Comparison of ENCODE assay signal across 7 mouse cellular contexts in the genomic region with DNA sequence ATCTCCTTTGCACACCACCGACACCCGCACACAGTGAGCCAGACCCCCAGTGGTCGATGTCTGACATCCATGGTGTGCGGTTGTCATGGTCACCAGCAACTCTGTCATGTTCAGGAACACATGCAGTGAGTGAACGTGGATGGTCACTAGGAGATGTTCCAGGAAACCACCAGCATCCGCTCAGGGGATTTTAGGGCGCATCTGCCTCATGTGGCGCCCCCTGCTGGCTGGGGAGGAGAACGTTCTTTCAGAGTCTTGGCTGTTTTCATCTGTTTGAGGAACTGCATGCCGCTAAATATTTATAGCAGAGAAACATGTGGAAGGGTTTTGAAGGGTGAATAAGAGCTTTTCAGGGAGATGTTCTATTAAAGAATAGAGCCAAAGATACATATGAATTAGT.
DNase-seq lines count a peak whose midpoint lies in the region; ATAC-seq lines count a peak whose summit lies in the region.

No protein-coding gene starts in this region.

- no peaks in the 10 kb centered on the region for H3K9me3 ChIP-seq in intestine, embryonic 14.5 days (ENCODE audit: control insufficient read depth, low read length)
- no peaks in the 10 kb centered on the region for H3K9me3 ChIP-seq in intestine, embryonic 15.5 days

- no peak for ATAC-seq in intestine, embryonic 14.5 days (replicated peaks; ENCODE audit: low FRiP score, low TSS enrichment, low read depth)
- no peak for ATAC-seq in intestine, embryonic 15.5 days

- H3K4me2 ChIP-seq in intestine, embryonic 14.5 days (ENCODE audit: low read length): no peak overlapping the region
- no peak overlapping the region for H3K4me2 ChIP-seq in intestine, embryonic 15.5 days (replicated peaks)

- H3K9ac ChIP-seq in intestine, embryonic 14.5 days (ENCODE audit: low read length): no peak overlapping the region
- H3K9ac ChIP-seq in intestine, embryonic 15.5 days: no peak overlapping the region

- 0 out of 2 replicates have a peak, but pooled peaks cover 3% of the 10 kb centered on the region for H3K4me1 ChIP-seq in intestine, embryonic 14.5 days (replicated peaks; ENCODE audit: control insufficient read depth, insufficient read depth, low read length)
- H3K4me1 ChIP-seq in intestine, embryonic 15.5 days (replicated peaks): peaks cover 10% of the 10 kb centered on the region; the same call in 1 of the 2 replicates

- no peak overlapping the region for H3K27ac ChIP-seq in intestine, embryonic 14.5 days (ENCODE audit: low read depth)
- H3K27ac ChIP-seq in intestine, embryonic 15.5 days: no peak overlapping the region

- H3K27me3 ChIP-seq in intestine, embryonic 14.5 days (replicated peaks; ENCODE audit: control insufficient read depth, insufficient read depth, low read length): no peaks in the 10 kb centered on the region
- 0 out of 2 replicates have a peak, but pooled peaks cover 11% of the 10 kb centered on the region for H3K27me3 ChIP-seq in intestine, embryonic 15.5 days (replicated peaks)

- DNase-seq in intestine, embryonic 14.5 days (ENCODE audit: low spot score): peak; percentile 66
- DNase-seq in thymus, postnatal 4 days: peak; percentile 40
- no peak for DNase-seq in thymus, adult 18-20 months
- peak; percentile 47 for DNase-seq in embryo, embryonic 11 days
- DNase-seq in T-cell, adult 2 months (ENCODE audit: low spot score): no peak
- DNase-seq in urinary bladder, adult 18-20 months (ENCODE audit: low spot score in 2 of 2): no peak

- 63% methylated on average over 10 of the region's 10 CpGs for WGBS in intestine, embryonic 14.5 days
- WGBS in intestine, embryonic 15.5 days: 57% methylated on average over 10 of the region's 10 CpGs

- no peak overlapping the region for H3K4me3 ChIP-seq in intestine, embryonic 14.5 days (ENCODE audit: low read depth, low read length)
- no peak overlapping the region for H3K4me3 ChIP-seq in intestine, embryonic 15.5 days (replicated peaks)

- no peaks in the 10 kb centered on the region for H3K36me3 ChIP-seq in intestine, embryonic 14.5 days (ENCODE audit: control insufficient read depth, insufficient read depth, low read length)
- no peaks in the 10 kb centered on the region for H3K36me3 ChIP-seq in intestine, embryonic 15.5 days

Comparison
In these comparisons a context has a peak if more than half of its experiments do, and no peak if none do; other contexts are left out.
1. DNase-seq: peak in intestine, embryonic 14.5 days (single experiment), thymus, postnatal 4 days (single experiment) and embryo, embryonic 11 days (single experiment); none in thymus, adult 18-20 months (0 of 2), T-cell, adult 2 months (single experiment) and urinary bladder, adult 18-20 months (0 of 2).